Mouse (Mus musculus): ENCODE data around the gene Gm5798.
"Not testable (repeated sequence)": the region's sequence is repeated elsewhere in the genome, so short reads cannot be mapped to it uniquely, and the experiment has no call there.

Gm5798 gene

GRCm38 (mm10) chr14:41348309-41348708 is at the start of gene Gm5798:
Gene Gm5798, plus strand, starts transcription at chr14:41348609.
- DNase-seq = not testable (repeated sequence)

DNA sequence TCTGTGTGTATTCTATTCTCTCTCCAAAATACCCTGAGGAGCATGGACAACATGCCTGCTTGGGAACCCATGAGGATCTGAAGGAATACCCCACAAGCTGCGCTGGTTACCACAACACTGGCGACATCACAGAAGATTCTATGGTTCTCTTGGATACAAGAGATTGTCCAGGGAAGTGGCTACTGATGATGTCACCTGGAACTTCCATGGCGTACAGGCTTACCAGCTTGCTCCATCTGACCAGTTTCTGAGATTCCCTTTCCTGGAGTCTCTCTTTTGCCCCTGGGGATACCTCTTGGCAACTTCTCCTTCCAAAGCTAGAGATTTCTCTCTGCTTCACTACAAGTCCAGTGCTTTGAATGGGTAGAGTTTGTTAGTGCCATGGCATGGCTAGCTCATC is 37.9 kb downstream of the Gm5798 start, which contains the start of gene Gm7945:
Gene Gm7945, minus strand, starts transcription at position 101 of the 400 bp plus-strand sequence.
- not testable (repeated sequence) for DNase-seq

Data from cerebellum, adult 9-10 months (tissue).